Mouse (Mus musculus) heart, postnatal 14 days (tissue): ENCODE measurements around the gene Atg2a. TPM values are rescaled to one million over a fixed set of nuclear protein-coding genes. Genes with fewer than 3 reads are reported as not detected.
A peak's percentile ranks its signal among the peaks of the same experiment; 100 is the strongest.

Source experiments
- DNase-seq, 2 experiments: peaks; one replicate each; pipeline ENCODE4 v3.0.0; 2021 to 2022
- intact Hi-C: fragments of 180-260 bp; cut with DNase I; formaldehyde crosslinking; loops from one replicate; pipeline ENCODE4 v1.15.1; 2025
- long read RNA-seq, 2 experiments: library from polyadenylated mRNA; stranded (forward); transcript quantifications; one replicate each; pipeline ENCODE4 v2.0.0; 2021
- total RNA-seq, 2 experiments: library from RNA; stranded (reverse); gene quantifications; 2 replicates each; pipeline ENCODE4 v1.2.3; 2021

Atg2a gene
- 10 to 100 TPM; 20.4 to 22.7 TPM for total RNA-seq
- long read RNA-seq, experiment 1, full-length matches to known transcripts, result 5 of 27 reads
- long read RNA-seq, experiment 1, partial matches to known transcripts, result 18 of 27 reads
- long read RNA-seq, experiment 1, other reads (novel, unspliced or antisense), result 4 of 27 reads
- long read RNA-seq, experiment 2, full-length matches to known transcripts, result 4 of 15 reads
- long read RNA-seq, experiment 2, partial matches to known transcripts, result 10 of 15 reads
- long read RNA-seq, experiment 2, other reads (novel, unspliced or antisense), result 1 of 15 reads

DNA sequence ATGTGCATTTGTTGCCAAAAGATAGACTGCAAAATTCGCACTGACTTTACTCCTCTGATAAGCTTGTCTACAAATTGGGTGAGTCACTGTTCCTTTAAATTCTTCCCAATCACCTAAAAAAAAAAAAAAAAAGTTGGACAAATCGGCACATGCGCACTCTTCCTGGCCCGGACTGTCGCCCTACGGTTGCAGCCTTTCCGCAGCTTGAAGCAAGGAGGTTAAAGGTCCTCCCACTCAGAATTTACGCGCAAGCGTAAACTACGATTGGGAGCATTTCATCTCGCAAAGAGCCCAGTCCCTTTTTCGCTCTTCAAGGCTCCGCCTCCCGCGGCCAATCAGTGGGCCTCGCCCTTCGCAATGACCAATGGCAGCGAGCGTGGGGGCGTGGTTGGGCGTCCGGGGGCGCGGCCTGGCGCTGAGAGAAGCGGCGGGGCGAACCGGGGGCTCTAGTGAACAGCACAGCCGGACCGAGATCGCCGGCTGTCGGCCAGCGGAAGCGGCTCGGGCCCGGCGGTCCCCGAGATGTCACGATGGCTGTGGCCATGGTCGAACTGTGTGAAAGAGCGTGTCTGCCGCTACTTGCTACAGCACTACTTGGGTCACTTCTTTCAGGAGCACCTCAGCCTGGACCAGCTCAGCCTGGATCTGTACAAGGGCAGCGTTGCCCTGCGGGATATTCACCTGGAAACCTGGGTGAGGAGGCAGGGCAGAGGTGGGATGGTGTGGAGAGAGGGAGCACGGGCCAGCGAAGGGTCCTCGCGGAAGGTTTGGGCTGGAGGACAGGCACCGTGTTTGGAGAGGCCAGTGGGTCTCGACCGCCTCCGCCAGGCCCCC is at the start of gene Atg2a:
Gene Atg2a, plus strand, starts transcription at position 395 of the 834 bp plus-strand sequence.
- intact Hi-C loops, result no loop called here
- peak; percentile 98 to 99 for DNase-seq

DNA sequence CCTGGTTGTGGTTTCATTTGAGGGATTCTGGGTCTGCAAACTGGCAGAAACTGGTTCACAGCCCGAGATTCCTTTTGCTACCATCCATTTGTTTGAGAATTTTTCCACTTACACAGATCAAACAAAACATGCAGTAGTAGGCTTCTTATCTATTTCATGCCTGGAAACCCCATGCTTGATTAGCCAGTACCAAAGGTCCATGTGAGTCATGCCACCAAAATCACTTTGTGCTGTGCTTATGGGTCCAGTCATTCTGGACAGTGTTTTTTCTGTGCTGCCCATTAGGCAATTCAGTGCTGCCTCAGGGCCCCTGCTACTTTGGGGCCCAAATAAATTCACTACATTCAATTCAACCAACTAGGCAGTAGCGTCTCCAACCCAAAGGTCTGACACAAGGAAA is 37.2 kb upstream of the Atg2a start:
- intact Hi-C loops, result no loop called here
- DNase-seq, result no peak

DNA sequence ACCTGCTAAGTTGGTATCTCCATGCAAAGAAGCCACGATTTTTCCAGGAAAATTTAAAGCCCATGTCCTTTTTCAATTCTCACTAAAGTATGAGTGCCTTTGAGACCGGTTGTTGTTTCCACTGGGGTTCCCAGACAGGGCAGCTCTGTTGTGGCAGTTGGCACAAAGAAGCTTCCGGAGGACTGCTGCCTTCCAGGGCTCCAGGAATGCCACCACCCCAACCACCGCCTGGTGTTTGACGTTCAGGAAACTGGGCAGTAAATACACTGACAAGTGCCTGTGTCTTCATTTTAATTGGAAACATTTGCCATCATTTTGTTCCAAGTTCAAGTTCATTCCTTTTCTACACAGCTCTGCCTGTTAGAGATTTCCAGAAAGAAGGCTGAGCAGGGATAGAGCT is 34.8 kb upstream of the Atg2a start:
- no peak for DNase-seq
- intact Hi-C loops, result no loop called here

DNA sequence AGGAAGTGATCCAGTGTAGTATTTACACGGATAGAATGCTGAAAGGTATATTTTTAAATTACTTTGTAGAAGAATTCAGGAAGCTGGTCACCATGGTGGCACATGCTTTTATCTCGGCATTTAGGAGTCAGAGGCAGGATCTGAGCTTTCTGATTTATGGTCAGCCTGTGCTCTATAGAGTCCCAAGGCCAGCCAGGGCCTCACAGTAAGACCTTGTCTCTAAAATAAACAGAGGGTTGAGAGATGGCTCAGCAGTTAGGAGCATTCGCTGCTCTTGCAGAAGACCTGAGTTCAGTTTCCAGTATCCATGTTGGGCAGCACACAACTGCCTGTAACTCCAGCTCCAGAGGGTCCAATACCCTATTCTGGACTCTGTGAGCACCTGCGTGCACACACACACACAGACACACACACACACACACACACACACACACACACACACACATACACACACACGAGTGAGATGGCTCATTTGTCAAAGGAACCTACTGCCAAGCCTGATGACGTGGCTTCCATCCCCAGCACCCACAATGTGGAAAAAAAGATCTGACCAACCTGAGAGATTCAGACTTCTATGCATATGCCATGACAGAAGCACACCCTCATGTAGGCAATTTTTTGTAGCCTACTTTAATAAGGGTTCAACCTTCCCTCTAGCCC is 25.3 kb upstream of the Atg2a start:
- DNase-seq, result no peak
- intact Hi-C loops, result no loop called here

DNA sequence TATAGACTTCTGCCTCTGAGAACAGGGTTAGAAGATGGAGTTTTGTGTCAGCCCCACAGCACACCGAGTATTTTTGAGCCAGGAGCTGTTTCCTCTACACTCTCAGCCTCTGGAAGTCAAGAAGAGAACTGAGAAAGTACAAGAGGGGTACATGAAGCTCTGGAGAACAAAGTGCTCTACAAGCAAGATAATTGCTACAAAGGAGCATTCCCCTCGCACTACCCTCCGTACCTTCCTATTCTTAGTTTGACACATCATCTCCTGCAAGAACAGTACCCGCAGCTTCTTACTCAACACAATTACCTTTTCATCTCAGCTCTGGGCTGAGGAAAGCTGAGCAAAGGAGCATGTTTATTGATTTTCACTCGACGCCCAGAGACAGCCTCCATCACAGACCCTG is 22.9 kb upstream of the Atg2a start:
- intact Hi-C loops, result no loop called here
- DNase-seq, result no peak

DNA sequence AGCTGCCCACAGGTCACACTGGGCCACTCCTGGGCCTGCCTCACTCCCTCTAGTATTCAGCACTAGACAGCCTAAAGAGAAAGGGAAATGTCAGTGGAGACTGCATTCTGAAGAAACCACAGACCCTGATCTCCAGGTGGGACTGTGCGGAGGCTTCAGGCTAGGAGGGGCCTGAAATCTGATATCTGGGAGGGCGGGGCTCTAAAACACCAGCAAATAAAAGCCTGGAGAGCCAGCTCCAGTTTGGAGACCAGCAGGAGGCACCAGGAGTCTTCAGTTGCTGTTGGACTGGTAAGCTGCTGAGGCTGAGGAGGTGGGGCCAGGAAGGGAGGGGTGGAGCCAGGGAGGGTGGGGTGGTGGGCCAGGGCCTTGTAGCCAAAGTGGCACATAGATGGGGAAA is 15.3 kb upstream of the Atg2a start, which contains the start of gene Gpha2:
Gene Gpha2, plus strand, starts transcription at position 246 of the 400 bp plus-strand sequence.
- intact Hi-C loops, result no loop called here
- no peak for DNase-seq

DNA sequence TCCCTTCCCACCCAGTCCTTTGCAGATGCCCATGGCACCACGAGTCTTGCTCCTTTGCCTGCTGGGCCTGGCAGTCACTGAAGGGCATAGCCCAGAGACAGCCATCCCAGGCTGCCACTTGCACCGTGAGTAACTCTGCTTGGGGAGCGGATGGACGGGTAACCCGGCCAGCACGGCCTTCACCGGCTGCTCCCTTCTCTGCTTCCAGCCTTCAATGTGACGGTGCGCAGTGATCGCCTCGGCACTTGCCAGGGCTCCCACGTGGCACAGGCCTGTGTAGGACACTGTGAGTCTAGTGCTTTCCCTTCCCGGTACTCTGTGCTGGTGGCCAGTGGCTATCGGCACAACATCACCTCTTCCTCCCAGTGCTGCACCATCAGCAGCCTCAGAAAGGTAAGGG is 14.7 kb upstream of the Atg2a start:
- no peak for DNase-seq
- intact Hi-C loops, result no loop called here

DNA sequence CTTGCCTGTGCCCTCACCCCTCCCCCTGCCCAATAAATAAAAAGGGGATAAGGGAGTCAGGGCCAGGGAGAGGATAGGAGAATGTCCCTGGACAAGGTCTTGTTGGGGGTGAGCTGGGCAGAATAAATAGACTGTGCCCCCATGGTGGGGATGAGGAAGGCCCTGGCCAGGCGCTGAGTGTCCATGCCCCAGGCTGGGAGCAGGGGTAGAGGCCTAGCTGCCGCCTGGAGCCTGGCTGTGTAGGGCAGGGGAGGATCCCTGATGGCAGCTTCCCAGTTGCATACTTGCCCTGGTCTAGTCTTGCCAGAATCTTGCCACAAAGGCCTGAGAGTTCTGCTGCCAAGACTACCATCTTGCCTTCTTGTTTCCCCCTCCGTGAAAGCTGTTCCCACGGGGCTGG is 13.6 kb upstream of the Atg2a start:
- intact Hi-C loops, result no loop called here
- DNase-seq, result no peak

DNA sequence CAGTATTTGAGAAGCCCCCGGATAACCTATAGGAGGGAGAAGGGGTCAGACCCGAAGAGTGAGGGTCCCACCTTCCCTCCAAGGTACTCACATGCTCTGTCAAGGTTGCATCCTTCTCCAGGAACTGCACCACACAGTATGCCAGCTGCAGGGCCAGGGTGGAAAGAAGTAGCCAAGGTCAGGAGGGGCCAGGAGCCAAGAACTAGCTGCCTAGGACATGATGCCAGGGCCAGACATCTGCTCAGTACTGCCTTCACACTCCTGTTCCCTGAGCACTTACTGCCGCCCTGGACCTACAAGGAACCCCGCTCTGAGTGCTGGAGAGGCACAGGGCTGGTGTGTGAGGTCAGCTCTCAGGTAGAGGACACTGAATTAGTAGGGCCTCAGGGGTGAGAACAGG is 11.1 kb upstream of the Atg2a start:
- intact Hi-C loops, result no loop called here
- no peak for DNase-seq

DNA sequence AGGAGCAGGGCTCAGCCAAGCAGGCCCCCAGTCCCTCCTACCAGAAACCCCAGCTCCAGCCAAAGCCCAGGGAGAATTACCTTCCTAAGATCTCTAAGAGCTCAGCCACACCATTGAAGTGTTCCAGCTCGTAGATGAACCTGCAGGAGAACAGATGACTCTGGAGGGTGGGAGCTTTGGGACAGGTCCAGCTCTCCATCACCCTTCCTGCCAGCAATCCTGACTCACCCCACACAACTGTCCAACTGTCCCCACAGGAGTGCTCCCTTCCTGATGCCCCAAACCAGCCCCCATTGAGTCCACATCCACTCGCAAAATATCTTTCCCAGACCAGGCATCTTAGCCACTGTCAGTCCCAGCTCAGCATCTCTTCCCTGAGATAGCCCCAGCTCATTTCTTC is 10.4 kb upstream of the Atg2a start:
- no peak for DNase-seq
- intact Hi-C loops, result no loop called here

DNA sequence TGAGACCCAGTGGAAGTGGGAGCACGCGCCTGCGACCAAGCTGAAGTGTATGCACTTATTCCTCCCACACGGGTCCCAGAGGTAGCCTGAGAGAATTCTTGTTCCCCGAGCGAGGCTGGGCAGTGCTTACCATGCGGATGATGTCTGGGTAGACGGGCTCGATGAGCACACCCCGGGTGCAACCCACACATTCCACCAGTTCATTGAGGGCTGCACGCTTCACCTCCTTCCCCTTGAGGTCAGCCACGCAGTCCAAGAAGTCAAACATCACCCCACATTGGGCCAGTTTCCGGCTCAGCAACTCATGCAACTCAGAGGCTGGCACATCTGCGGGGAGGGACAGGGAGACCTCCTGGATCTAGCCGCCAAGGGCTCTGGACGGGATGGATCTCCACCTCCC is 7.8 kb upstream of the Atg2a start:
- intact Hi-C loops, result no loop called here
- DNase-seq, result no peak

DNA sequence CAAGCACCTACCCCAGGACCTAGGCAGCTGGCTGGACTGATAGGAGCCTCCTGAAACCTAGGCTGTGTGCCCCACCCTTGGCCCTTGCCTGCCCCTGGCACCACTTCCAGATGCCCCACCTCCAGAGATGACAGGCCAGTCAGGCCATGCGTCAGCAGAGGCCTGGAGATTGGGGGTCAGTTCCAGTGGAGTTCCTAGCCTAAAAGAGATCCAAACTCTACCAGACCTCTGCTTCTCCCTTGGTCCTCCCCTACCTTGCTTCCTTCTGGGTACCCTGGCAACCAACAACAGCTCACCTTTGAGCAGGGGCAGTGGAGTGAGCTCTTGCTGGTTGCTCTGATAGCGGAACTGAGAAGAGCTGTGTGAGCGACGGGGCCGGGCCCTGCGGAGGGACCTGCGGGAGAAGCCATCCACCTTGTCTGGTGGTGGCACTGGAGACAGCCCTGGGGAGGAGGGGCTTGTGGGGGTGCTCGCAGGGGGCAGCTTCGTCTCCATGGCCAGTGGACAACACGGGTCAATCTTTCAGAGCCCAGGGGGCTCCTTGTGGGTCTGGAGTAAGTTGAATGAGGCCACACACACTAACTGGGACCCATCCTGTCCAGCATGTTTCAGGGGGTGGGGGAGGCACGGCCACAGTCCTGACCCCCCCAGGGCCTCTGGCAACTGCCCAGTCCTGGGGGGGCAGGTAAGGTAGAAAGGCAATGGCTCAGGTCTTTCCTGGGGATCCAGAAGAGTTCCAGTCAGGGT is 7.0 kb upstream of the Atg2a start:
- DNase-seq, result no peak
- intact Hi-C loops, result loop anchor here (5.0 kb wide), 1 partner anchor 92 kb away; the partner anchor contains the start of genes Arl2 and Batf2

DNA sequence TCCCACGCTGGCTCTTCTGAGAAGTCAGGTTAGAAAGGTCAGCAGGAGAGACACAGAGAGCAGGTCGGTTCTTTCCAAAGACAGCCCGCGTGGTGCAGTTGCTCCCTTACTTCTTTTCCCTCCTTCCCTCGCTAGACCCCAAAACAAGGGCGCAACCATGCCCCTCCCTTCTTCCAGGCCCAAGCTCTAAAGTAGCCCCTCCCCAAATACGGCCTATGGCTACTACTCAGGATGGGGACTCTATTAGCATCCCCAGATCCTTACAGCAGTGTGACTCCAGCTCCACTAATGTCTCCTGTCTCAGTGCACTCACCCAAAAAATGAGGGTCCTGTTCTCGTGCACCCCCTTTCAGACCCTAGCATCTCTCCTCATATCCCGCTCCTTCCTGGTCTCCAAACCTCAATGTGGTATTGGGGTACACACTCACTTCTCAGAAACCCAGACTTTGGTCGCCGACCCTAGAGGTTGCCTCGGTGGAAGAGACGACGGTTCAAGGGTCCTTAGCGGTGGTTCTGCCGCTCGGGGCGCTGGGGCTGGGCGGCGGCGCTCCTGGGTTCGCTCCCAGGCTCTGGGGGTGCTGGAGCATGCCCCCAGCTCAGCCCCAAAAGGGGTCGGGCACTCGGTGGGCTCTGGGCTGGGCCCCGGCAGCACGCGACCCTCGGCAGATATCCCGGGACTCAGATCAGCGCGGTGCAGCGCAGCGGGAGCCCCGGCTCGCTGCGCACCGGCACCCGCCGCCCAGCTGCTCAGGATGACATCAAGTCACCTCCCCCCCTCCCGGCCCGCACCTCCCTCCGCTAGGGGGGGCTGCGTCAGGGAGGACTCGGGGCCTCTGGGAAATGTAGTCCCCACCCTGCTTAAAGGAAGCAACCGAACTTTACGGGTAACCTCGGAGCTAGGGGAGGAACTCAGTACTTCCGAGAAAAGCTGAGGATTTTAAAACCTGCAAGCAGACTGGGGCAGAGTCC is 6.1 kb upstream of the Atg2a start, which contains the start of gene Ppp2r5b:
Gene Ppp2r5b, minus strand, starts transcription at position 789 of the 969 bp plus-strand sequence.
- DNase-seq, result peak; percentile 95 to 96
- intact Hi-C loops, result loop anchor here (5.0 kb wide), 1 partner anchor 93 kb away; the partner anchor contains the start of genes Arl2 and Batf2

DNA sequence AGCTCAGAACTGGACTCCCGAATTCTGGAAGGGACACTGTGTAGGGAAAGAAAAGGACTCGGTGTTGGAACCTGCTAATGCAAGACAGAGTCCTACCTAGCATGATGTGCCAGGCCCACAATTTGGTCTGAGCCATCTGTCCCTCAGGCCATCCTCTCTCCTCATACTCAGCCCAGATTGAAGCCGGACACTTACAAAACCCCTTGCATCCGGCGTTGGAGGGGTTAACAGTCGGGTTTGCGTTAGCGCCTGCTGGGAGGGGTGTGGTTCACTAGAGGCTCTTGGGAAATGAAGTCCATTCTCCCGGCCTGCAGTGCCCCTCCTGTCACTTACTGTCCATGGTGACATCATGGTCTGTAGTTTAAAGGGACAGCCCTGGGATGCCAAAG is 5.4 kb upstream of the Atg2a start:
- intact Hi-C loops, result loop anchor here (5.0 kb wide), 1 partner anchor 94 kb away; the partner anchor contains the start of genes Arl2 and Batf2
- DNase-seq, result peak; percentile 89 to 91

DNA sequence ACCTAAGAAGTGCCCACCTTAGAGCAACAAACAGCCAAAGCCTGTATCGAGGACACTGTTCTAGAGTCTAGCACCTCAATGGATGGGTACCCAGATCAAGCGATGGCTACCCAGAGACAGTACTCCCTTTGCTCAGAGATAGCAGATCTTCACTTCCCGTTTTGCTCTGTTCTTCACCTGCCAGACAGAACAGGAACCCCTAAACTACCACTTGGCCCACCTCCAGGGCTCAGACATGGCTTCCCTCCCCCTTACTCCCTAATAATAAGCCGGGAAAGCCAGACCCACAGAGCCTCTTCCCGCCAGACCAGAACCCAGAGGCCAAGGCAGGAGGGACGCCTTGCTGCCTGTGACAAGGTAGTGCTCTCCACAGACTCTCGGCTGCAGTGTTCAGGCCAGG is 4.6 kb upstream of the Atg2a start:
- intact Hi-C loops, result loop anchor here (5.0 kb wide), 1 partner anchor 95 kb away; the partner anchor contains the start of genes Arl2 and Batf2
- DNase-seq, result no peak

DNA sequence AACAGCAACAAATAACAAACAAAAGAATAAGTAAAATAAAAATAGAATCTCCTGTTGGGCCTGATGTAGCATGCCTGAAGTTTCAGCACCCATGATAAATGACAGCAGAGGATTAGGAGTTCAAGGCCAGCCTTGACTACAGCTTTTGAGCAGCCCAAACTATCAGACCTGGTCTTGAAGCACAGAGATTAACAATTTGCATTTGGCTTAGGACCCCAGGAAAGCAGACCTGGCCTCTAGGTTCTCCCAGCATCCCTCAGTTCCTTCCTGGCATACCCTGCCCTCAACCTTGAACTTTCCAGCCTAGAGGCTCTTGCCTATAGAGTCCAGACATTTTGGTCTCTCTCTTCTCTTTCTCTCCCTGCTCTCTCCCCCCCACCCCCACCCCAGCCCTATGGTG is 2.7 kb upstream of the Atg2a start:
- intact Hi-C loops, result loop anchor here (5.0 kb wide), 1 partner anchor 96 kb away; the partner anchor contains the start of genes Arl2 and Batf2
- no peak for DNase-seq

DNA sequence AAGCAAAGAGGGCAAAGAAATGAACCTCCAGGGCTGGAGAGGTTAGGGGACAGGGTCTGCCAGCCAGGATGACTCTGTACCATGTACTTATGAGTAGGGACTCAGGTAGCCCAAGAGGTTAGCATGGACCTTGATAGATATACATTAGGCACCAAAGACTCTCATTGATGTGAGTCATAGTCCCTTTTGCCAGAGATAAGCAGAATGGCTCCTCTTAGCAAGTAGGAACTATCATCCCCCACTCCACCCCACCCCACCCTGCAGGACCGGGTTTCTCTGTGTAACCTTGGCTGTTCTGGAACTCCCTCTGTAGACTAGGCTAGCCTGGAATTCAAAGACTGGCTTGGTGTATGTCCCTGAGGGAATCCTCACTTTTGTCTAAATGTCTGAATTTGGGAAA is 1.3 kb upstream of the Atg2a start:
- no peak for DNase-seq
- intact Hi-C loops, result no loop called here

DNA sequence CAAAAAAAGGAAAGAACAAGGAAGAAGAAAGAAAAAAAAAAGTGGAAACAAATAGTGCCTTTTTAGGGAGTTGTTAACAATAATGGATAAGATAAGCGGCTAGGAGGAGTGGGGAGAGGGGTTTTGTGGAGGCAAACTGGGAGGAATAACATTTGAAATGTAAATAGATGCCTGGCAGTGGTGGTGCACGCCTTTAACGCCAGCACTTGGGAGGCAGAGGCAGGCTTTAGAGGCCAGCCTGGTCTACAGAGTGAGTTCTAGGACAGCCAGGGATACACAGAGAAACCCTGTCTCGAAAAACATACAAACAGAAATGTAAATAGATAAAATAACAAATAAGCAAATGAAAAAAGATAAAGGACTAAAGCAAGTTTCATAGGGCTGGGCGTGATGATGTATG is 743 bp upstream of the Atg2a start:
- DNase-seq, result no peak
- intact Hi-C loops, result no loop called here

DNA sequence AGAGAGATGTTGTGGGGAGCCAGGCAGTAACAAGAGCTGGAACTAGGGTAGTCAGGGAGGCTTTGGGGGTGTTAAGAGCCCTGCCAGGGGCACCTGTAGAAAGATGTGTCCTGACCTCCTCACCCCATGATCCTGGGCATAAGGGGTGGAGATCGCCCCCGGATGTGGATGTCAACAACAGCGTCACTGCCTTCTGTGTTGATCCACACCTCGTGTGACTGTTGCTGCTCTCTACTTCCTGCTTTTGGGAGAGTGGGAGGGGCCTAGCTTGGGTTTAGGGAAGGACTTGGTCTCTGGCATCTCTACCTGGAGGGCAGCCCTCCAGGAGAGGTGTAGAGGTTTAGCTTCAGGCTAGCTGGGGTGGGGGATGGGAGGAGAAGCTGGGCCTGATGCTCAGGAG is 813 bp downstream of the Atg2a start:
- peak; percentile 47 to 57 for DNase-seq
- intact Hi-C loops, result no loop called here
